Comparison of ENCODE assay signal across 9 mouse cellular contexts in the genomic region with DNA sequence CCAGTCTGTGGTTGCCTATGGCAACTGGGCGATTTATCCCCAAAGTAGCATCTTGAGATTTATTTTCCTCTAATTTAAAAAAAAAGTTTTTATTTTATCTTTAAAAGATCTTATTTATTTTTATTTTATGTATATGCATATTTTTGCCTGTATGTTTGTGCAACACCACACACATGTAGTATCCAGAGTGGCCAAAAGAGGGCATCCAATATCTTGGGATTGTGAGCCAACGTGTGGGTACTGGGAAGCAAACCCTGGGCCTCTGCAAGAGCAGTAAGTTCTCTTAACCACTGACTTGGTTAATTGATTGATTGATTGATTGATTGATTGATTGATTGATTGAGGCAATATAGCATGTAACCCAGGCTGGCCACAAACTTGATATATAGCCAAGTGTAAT. TPM values are rescaled to one million over a fixed set of nuclear protein-coding genes. Genes with fewer than 3 reads are reported as not detected.
DNase-seq lines count a peak whose midpoint lies in the region; ATAC-seq and TF ChIP-seq lines count a peak whose summit lies in the region.
"Had no signal": no experiment of that assay in that cellular context is flagged by ENCODE, and none has a peak within 500 bp of the region (broad histone marks: within the 10 kb centered on the region; RNA-seq: fewer than 3 reads in every experiment).

No protein-coding gene starts in this region.

- intact Hi-C loops in left cerebral cortex, postnatal 36 days (cut with DNase I) = no loop called here

- no peak overlapping the region for H3K27ac ChIP-seq in forebrain, postnatal 0 days (ENCODE audit: low read depth, low read length)
- no peak overlapping the region for H3K27ac ChIP-seq in forebrain, embryonic 10.5 days
- no peak overlapping the region for H3K27ac ChIP-seq in midbrain, postnatal 0 days (ENCODE audit: low read depth, low read length)
- no peak overlapping the region for H3K27ac ChIP-seq in midbrain, embryonic 15.5 days
- H3K27ac ChIP-seq in liver, postnatal 0 days (ENCODE audit: low read depth) = peak overlapping the region; percentile 83; the same call in 1 of the 2 replicates
- H3K27ac ChIP-seq: midbrain, embryonic 12.5 days had no signal

- no peak for ATAC-seq in forebrain, postnatal 0 days
- ATAC-seq in midbrain, postnatal 0 days (ENCODE audit: low FRiP score) = no peak
- ATAC-seq in midbrain, embryonic 15.5 days (replicated peaks) = no peak
- ATAC-seq in liver, postnatal 0 days = peak; percentile 34; the same call in 1 of the 2 replicates

- no peaks in the 10 kb centered on the region for H3K9me3 ChIP-seq in forebrain, postnatal 0 days (ENCODE audit: low read length)
- no peaks in the 10 kb centered on the region for H3K9me3 ChIP-seq in forebrain, embryonic 10.5 days
- no peaks in the 10 kb centered on the region for H3K9me3 ChIP-seq in midbrain, postnatal 0 days (ENCODE audit: low read length)
- no peaks in the 10 kb centered on the region for H3K9me3 ChIP-seq in midbrain, embryonic 15.5 days
- no peaks in the 10 kb centered on the region for H3K9me3 ChIP-seq in liver, postnatal 0 days (ENCODE audit: low read length)
- H3K9me3 ChIP-seq: midbrain, embryonic 12.5 days had no signal

- DNase-seq in forebrain, postnatal 0 days = no peak
- DNase-seq in forebrain, embryonic 10.5 days (ENCODE audit: extremely low spot score, low spot score) = no peak
- DNase-seq in midbrain, postnatal 0 days (ENCODE audit: low spot score) = no peak
- DNase-seq in liver, postnatal 0 days = no peak
- DNase-seq in thymus, postnatal 25 days = peak; percentile 61
- no peak for DNase-seq in layer of hippocampus, adult 9-11 months
- DNase-seq in left cerebral cortex, postnatal 36 days (ENCODE audit: low spot score in 2 of 2) = no peak

- peak; percentile 41 for TF ChIP-seq CTCF in forebrain, postnatal 0 days (IDR thresholded peaks at IDR 0.05; ENCODE audit: low read depth)
- TF ChIP-seq CTCF in midbrain, postnatal 0 days (IDR thresholded peaks at IDR 0.05) = peak; percentile 44
- peak; percentile 52 for TF ChIP-seq CTCF in liver, postnatal 0 days (IDR thresholded peaks at IDR 0.05; ENCODE audit: low read depth)

- H3K36me3 ChIP-seq in forebrain, postnatal 0 days (ENCODE audit: insufficient read depth) = no peaks in the 10 kb centered on the region
- H3K36me3 ChIP-seq in forebrain, embryonic 10.5 days (replicated peaks) = no peaks in the 10 kb centered on the region
- no peaks in the 10 kb centered on the region for H3K36me3 ChIP-seq in midbrain, postnatal 0 days (ENCODE audit: insufficient read depth, low read length)
- H3K36me3 ChIP-seq in midbrain, embryonic 15.5 days (replicated peaks) = no peaks in the 10 kb centered on the region
- H3K36me3 ChIP-seq in liver, postnatal 0 days (replicated peaks; ENCODE audit: insufficient read depth, low read length) = no peaks in the 10 kb centered on the region
- H3K36me3 ChIP-seq: midbrain, embryonic 12.5 days had no signal

- H3K4me1 ChIP-seq in forebrain, postnatal 0 days (ENCODE audit: insufficient read depth) = no peaks in the 10 kb centered on the region
- H3K4me1 ChIP-seq in forebrain, embryonic 10.5 days = no peaks in the 10 kb centered on the region
- H3K4me1 ChIP-seq in midbrain, postnatal 0 days (ENCODE audit: insufficient read depth, low read length) = no peaks in the 10 kb centered on the region
- H3K4me1 ChIP-seq in midbrain, embryonic 15.5 days = 0 out of 2 replicates have a peak, but pooled peaks cover 2% of the 10 kb centered on the region
- peaks cover 7% of the 10 kb centered on the region for H3K4me1 ChIP-seq in liver, postnatal 0 days (ENCODE audit: insufficient read depth)

- no peak overlapping the region for H3K4me3 ChIP-seq in forebrain, postnatal 0 days (ENCODE audit: low read depth, low read length)
- no peak overlapping the region for H3K4me3 ChIP-seq in forebrain, embryonic 10.5 days
- no peak overlapping the region for H3K4me3 ChIP-seq in midbrain, postnatal 0 days (ENCODE audit: low read depth, low read length)
- no peak overlapping the region for H3K4me3 ChIP-seq in midbrain, embryonic 15.5 days
- no peak overlapping the region for H3K4me3 ChIP-seq in liver, postnatal 0 days (ENCODE audit: low read depth, low read length)
- H3K4me3 ChIP-seq: midbrain, embryonic 12.5 days had no signal

- H3K4me2 ChIP-seq in forebrain, postnatal 0 days (ENCODE audit: low read depth) = no peak overlapping the region
- H3K4me2 ChIP-seq in midbrain, postnatal 0 days (ENCODE audit: low read depth, low read length, poor library complexity, severe bottlenecking) = no peak overlapping the region
- H3K4me2 ChIP-seq in midbrain, embryonic 15.5 days = no peak overlapping the region
- 0 out of 2 replicates have a peak overlapping the region, but pooled peaks have one; percentile 29 for H3K4me2 ChIP-seq in liver, postnatal 0 days (ENCODE audit: low read depth, low read length)
- H3K4me2 ChIP-seq: midbrain, embryonic 12.5 days had no signal

- 24% methylated on average over 2 of the region's 2 CpGs for WGBS in forebrain, postnatal 0 days
- 44% methylated on average over 2 of the region's 2 CpGs for WGBS in forebrain, embryonic 10.5 days
- 36% methylated on average over 2 of the region's 2 CpGs for WGBS in midbrain, postnatal 0 days
- 32% methylated on average over 2 of the region's 2 CpGs for WGBS in midbrain, embryonic 15.5 days
- 50% methylated on average over 2 of the region's 2 CpGs for WGBS in liver, postnatal 0 days (ENCODE audit: insufficient replicate concordance)

- no peaks in the 10 kb centered on the region for H3K27me3 ChIP-seq in forebrain, postnatal 0 days (ENCODE audit: insufficient read depth, low read length)
- H3K27me3 ChIP-seq in forebrain, embryonic 10.5 days (ENCODE audit: poor library complexity, severe bottlenecking) = no peaks in the 10 kb centered on the region
- H3K27me3 ChIP-seq in midbrain, postnatal 0 days (ENCODE audit: insufficient read depth, low read length) = no peaks in the 10 kb centered on the region
- H3K27me3 ChIP-seq in midbrain, embryonic 15.5 days (replicated peaks) = 0 out of 2 replicates have a peak, but pooled peaks cover 4% of the 10 kb centered on the region
- H3K27me3 ChIP-seq in liver, postnatal 0 days (ENCODE audit: insufficient read depth, low read length) = no peaks in the 10 kb centered on the region
- H3K27me3 ChIP-seq: midbrain, embryonic 12.5 days had no signal

- TF ChIP-seq EP300 in liver, postnatal 0 days (IDR thresholded peaks at IDR 0.05; ENCODE audit: low read depth) = no peak

- no peak overlapping the region for H3K9ac ChIP-seq in forebrain, postnatal 0 days
- no peak overlapping the region for H3K9ac ChIP-seq in midbrain, postnatal 0 days (replicated peaks; ENCODE audit: low read length, poor library complexity, severe bottlenecking)
- H3K9ac ChIP-seq in midbrain, embryonic 15.5 days = no peak overlapping the region
- no peak overlapping the region for H3K9ac ChIP-seq in liver, postnatal 0 days (replicated peaks)
- H3K9ac ChIP-seq: midbrain, embryonic 12.5 days had no signal

RNA-seq across cellular contexts. Expression of a gene that starts 18.7 kb away (rescaled TPM):
- 14.5 and 25.6 TPM in 2 replicates for total RNA-seq in forebrain, postnatal 0 days (2014; rRNA removed)
- polyA plus RNA-seq in forebrain, postnatal 0 days (2015; fragmentation: Nextera tagmentation; extraction: Ambion mirVana) = 44.2 and 52.5 TPM in 2 replicates
- polyA plus RNA-seq in forebrain, embryonic 10.5 days (2016; fragmentation: Nextera tagmentation; extraction: Ambion mirVana) = 10.4 and 12.1 TPM in 2 replicates
- total RNA-seq in midbrain, postnatal 0 days (2014; rRNA removed) = 20.6 and 23.5 TPM in 2 replicates
- 43.7 and 46.5 TPM in 2 replicates for polyA plus RNA-seq in midbrain, postnatal 0 days (2015; fragmentation: Nextera tagmentation; extraction: Ambion mirVana)
- polyA plus RNA-seq in midbrain, embryonic 15.5 days (2015; fragmentation: Nextera tagmentation; extraction: Ambion mirVana) = 27.8 and 36.6 TPM in 2 replicates
- 221 and 231 TPM in 2 replicates for polyA plus RNA-seq in liver, postnatal 0 days (2015; fragmentation: Nextera tagmentation; extraction: Ambion mirVana)
- 10 to 100 TPM; 25.0 to 28.4 TPM for total RNA-seq in left cerebral cortex, postnatal 36 days (2021)

RNA-seq across cellular contexts. Expression of a gene that starts 24.8 kb away (rescaled TPM):
- total RNA-seq in forebrain, postnatal 0 days (2014; rRNA removed) = 1.1 TPM in 1 of 2 replicates, not detected in the other
- polyA plus RNA-seq in forebrain, postnatal 0 days (2015; fragmentation: Nextera tagmentation; extraction: Ambion mirVana) = 0.41 and 0.87 TPM in 2 replicates
- polyA plus RNA-seq in forebrain, embryonic 10.5 days (2016; fragmentation: Nextera tagmentation; extraction: Ambion mirVana) = 0.38 TPM in 1 of 2 replicates, not detected in the other
- not detected in 2 replicates for total RNA-seq in midbrain, postnatal 0 days (2014; rRNA removed)
- 0.54 and 0.76 TPM in 2 replicates for polyA plus RNA-seq in midbrain, postnatal 0 days (2015; fragmentation: Nextera tagmentation; extraction: Ambion mirVana)
- 0.53 and 0.59 TPM in 2 replicates for polyA plus RNA-seq in midbrain, embryonic 15.5 days (2015; fragmentation: Nextera tagmentation; extraction: Ambion mirVana)
- polyA plus RNA-seq in liver, postnatal 0 days (2015; fragmentation: Nextera tagmentation; extraction: Ambion mirVana) = 17.4 and 17.6 TPM in 2 replicates
- total RNA-seq in left cerebral cortex, postnatal 36 days (2021) = 1 to 10 TPM; 1.2 to 2.1 TPM
- polyA plus RNA-seq: midbrain, embryonic 12.5 days had no signal

RNA-seq across cellular contexts. Expression of a gene that starts 26.7 kb away (rescaled TPM):
- total RNA-seq in forebrain, postnatal 0 days (2014; rRNA removed) = 1.6 and 3.4 TPM in 2 replicates
- 1.1 and 1.7 TPM in 2 replicates for polyA plus RNA-seq in forebrain, postnatal 0 days (2015; fragmentation: Nextera tagmentation; extraction: Ambion mirVana)
- polyA plus RNA-seq in forebrain, embryonic 10.5 days (2016; fragmentation: Nextera tagmentation; extraction: Ambion mirVana) = 1.3 and 1.5 TPM in 2 replicates
- 2.1 and 2.2 TPM in 2 replicates for total RNA-seq in midbrain, postnatal 0 days (2014; rRNA removed)
- 2.2 and 2.8 TPM in 2 replicates for polyA plus RNA-seq in midbrain, postnatal 0 days (2015; fragmentation: Nextera tagmentation; extraction: Ambion mirVana)
- polyA plus RNA-seq in midbrain, embryonic 15.5 days (2015; fragmentation: Nextera tagmentation; extraction: Ambion mirVana) = 2.4 and 2.8 TPM in 2 replicates
- 1.7 and 2.3 TPM in 2 replicates for polyA plus RNA-seq in liver, postnatal 0 days (2015; fragmentation: Nextera tagmentation; extraction: Ambion mirVana)
- total RNA-seq in left cerebral cortex, postnatal 36 days (2021) = 1 to 10 TPM; 2.9 to 3.6 TPM

RNA-seq across cellular contexts. Expression of a gene that starts 32.3 kb away (rescaled TPM):
- 25.2 and 28.0 TPM in 2 replicates for total RNA-seq in forebrain, postnatal 0 days (2014; rRNA removed)
- polyA plus RNA-seq in forebrain, postnatal 0 days (2015; fragmentation: Nextera tagmentation; extraction: Ambion mirVana) = 16.4 and 20.3 TPM in 2 replicates
- polyA plus RNA-seq in forebrain, embryonic 10.5 days (2016; fragmentation: Nextera tagmentation; extraction: Ambion mirVana) = 5.3 and 5.6 TPM in 2 replicates
- total RNA-seq in midbrain, postnatal 0 days (2014; rRNA removed) = 44.8 and 47.5 TPM in 2 replicates
- polyA plus RNA-seq in midbrain, postnatal 0 days (2015; fragmentation: Nextera tagmentation; extraction: Ambion mirVana) = 22.1 and 24.8 TPM in 2 replicates
- 16.3 and 17.9 TPM in 2 replicates for polyA plus RNA-seq in midbrain, embryonic 15.5 days (2015; fragmentation: Nextera tagmentation; extraction: Ambion mirVana)
- 7.4 and 8.3 TPM in 2 replicates for polyA plus RNA-seq in liver, postnatal 0 days (2015; fragmentation: Nextera tagmentation; extraction: Ambion mirVana)
- 10 to 100 TPM; 32.9 to 35.1 TPM for total RNA-seq in left cerebral cortex, postnatal 36 days (2021)

RNA-seq across cellular contexts. Expression of a gene that starts 50.5 kb away (rescaled TPM):
- total RNA-seq in forebrain, postnatal 0 days (2014; rRNA removed) = 705 and 834 TPM in 2 replicates
- 863 and 867 TPM in 2 replicates for polyA plus RNA-seq in forebrain, postnatal 0 days (2015; fragmentation: Nextera tagmentation; extraction: Ambion mirVana)
- 25.4 and 33.7 TPM in 2 replicates for polyA plus RNA-seq in forebrain, embryonic 10.5 days (2016; fragmentation: Nextera tagmentation; extraction: Ambion mirVana)
- 923 and 924 TPM in 2 replicates for total RNA-seq in midbrain, postnatal 0 days (2014; rRNA removed)
- polyA plus RNA-seq in midbrain, postnatal 0 days (2015; fragmentation: Nextera tagmentation; extraction: Ambion mirVana) = 811 and 814 TPM in 2 replicates
- 790 and 817 TPM in 2 replicates for polyA plus RNA-seq in midbrain, embryonic 15.5 days (2015; fragmentation: Nextera tagmentation; extraction: Ambion mirVana)
- 1.2 and 1.6 TPM in 2 replicates for polyA plus RNA-seq in liver, postnatal 0 days (2015; fragmentation: Nextera tagmentation; extraction: Ambion mirVana)
- 1,000 to 10,000 TPM; 1,238 to 1,418 TPM for total RNA-seq in left cerebral cortex, postnatal 36 days (2021)
